Mouse (Mus musculus): ENCODE measurements around the gene Erbb2. TPM values are rescaled to one million over a fixed set of nuclear protein-coding genes. Genes with fewer than 3 reads are reported as not detected.

The Erbb2 gene
- polyA plus RNA-seq, 1 experiment, result 12.4 TPM

GRCm38 (mm10) chr11:98458121-98458990 lies 46.1 kb downstream of the Erbb2 start:
- Histone ChIP-seq H3K4me1 (ENCODE audit: control insufficient read depth, insufficient read depth, low read length) (peaks cover 4% of the 10 kb centered on the region), H3K27me3 (ENCODE audit: control insufficient read depth, insufficient read depth, low read length, poor library complexity, severe bottlenecking) (no peaks in the 10 kb centered on the region), H3K4me3 (ENCODE audit: low read depth, low read length) (peak overlapping the region; percentile 47), H3K27ac (ENCODE audit: insufficient read depth, low read length) (no peak overlapping the region), H3K9me3 (replicated peaks; ENCODE audit: control insufficient read depth, insufficient read depth, low read length, poor library complexity, severe bottlenecking) (no peaks in the 10 kb centered on the region), H3K9ac (ENCODE audit: low read depth, poor library complexity, severe bottlenecking) (peak overlapping the region; percentile 45), H3K36me3 (ENCODE audit: control insufficient read depth, insufficient read depth, low read length, poor library complexity, severe bottlenecking) (peaks cover 14% of the 10 kb centered on the region)
- no peak for TF ChIP-seq CTCF (IDR thresholded peaks at IDR 0.05; ENCODE audit: low read depth, low read length)
- no peak for TF ChIP-seq EP300 (IDR thresholded peaks at IDR 0.05; ENCODE audit: insufficient read depth, low read depth, low read length)
- no peak for TF ChIP-seq POLR2A (IDR thresholded peaks at IDR 0.05; ENCODE audit: insufficient read depth, low read length)

GRCm38 (mm10) chr11:98459071-98459741 lies 46.9 kb downstream of the Erbb2 start:
- Histone ChIP-seq H3K9me3 (replicated peaks; ENCODE audit: control insufficient read depth, insufficient read depth, low read length, poor library complexity, severe bottlenecking) (no peaks in the 10 kb centered on the region), H3K4me3 (ENCODE audit: low read depth, low read length) (no peak overlapping the region), H3K4me1 (ENCODE audit: control insufficient read depth, insufficient read depth, low read length) (peaks cover 4% of the 10 kb centered on the region), H3K9ac (ENCODE audit: low read depth, poor library complexity, severe bottlenecking) (no peak overlapping the region), H3K36me3 (ENCODE audit: control insufficient read depth, insufficient read depth, low read length, poor library complexity, severe bottlenecking) (peaks cover 8% of the 10 kb centered on the region), H3K27me3 (ENCODE audit: control insufficient read depth, insufficient read depth, low read length, poor library complexity, severe bottlenecking) (no peaks in the 10 kb centered on the region), H3K27ac (ENCODE audit: insufficient read depth, low read length) (no peak overlapping the region)
- TF ChIP-seq CTCF (IDR thresholded peaks at IDR 0.05; ENCODE audit: low read depth, low read length) (no peak), EP300 (IDR thresholded peaks at IDR 0.05; ENCODE audit: insufficient read depth, low read depth, low read length) (no peak), POLR2A (IDR thresholded peaks at IDR 0.05; ENCODE audit: insufficient read depth, low read length) (no peak)

- no peak for TF ChIP-seq CTCF (IDR thresholded peaks at IDR 0.05; ENCODE audit: low read depth, low read length)
- TF ChIP-seq EP300 (IDR thresholded peaks at IDR 0.05; ENCODE audit: insufficient read depth, low read depth, low read length), result no peak
- TF ChIP-seq POLR2A (IDR thresholded peaks at IDR 0.05; ENCODE audit: insufficient read depth, low read length), result no peak
Measured at GRCm38 (mm10) chr11:98459860-98460259, 47.6 kb downstream of the Erbb2 start.

GRCm38 (mm10) chr11:98461109-98461720 lies 48.9 kb downstream of the Erbb2 start:
- H3K9ac ChIP-seq (ENCODE audit: low read depth, poor library complexity, severe bottlenecking), result no peak overlapping the region
- H3K27me3 ChIP-seq (ENCODE audit: control insufficient read depth, insufficient read depth, low read length, poor library complexity, severe bottlenecking), result no peaks in the 10 kb centered on the region
- H3K36me3 ChIP-seq (ENCODE audit: control insufficient read depth, insufficient read depth, low read length, poor library complexity, severe bottlenecking), result no peaks in the 10 kb centered on the region
- H3K27ac ChIP-seq (ENCODE audit: insufficient read depth, low read length), result no peak overlapping the region
- H3K4me3 ChIP-seq (ENCODE audit: low read depth, low read length), result no peak overlapping the region
- no peak for TF ChIP-seq EP300 (IDR thresholded peaks at IDR 0.05; ENCODE audit: insufficient read depth, low read depth, low read length)
- TF ChIP-seq CTCF (IDR thresholded peaks at IDR 0.05; ENCODE audit: low read depth, low read length), result no peak
- TF ChIP-seq POLR2A (IDR thresholded peaks at IDR 0.05; ENCODE audit: insufficient read depth, low read length), result no peak
- no peaks in the 10 kb centered on the region for H3K9me3 ChIP-seq (replicated peaks; ENCODE audit: control insufficient read depth, insufficient read depth, low read length, poor library complexity, severe bottlenecking)
- peaks cover 4% of the 10 kb centered on the region for H3K4me1 ChIP-seq (ENCODE audit: control insufficient read depth, insufficient read depth, low read length)

More at GRCm38 (mm10) chr11:98459860-98460259, 47.6 kb downstream of the Erbb2 start:
- no peak overlapping the region for H3K27ac ChIP-seq (ENCODE audit: insufficient read depth, low read length)
- no peaks in the 10 kb centered on the region for H3K9me3 ChIP-seq (replicated peaks; ENCODE audit: control insufficient read depth, insufficient read depth, low read length, poor library complexity, severe bottlenecking)
- H3K36me3 ChIP-seq (ENCODE audit: control insufficient read depth, insufficient read depth, low read length, poor library complexity, severe bottlenecking), result peaks cover 3% of the 10 kb centered on the region
- no peaks in the 10 kb centered on the region for H3K27me3 ChIP-seq (ENCODE audit: control insufficient read depth, insufficient read depth, low read length, poor library complexity, severe bottlenecking)
- H3K9ac ChIP-seq (ENCODE audit: low read depth, poor library complexity, severe bottlenecking), result no peak overlapping the region
- H3K4me1 ChIP-seq (ENCODE audit: control insufficient read depth, insufficient read depth, low read length), result peaks cover 4% of the 10 kb centered on the region
- no peak overlapping the region for H3K4me3 ChIP-seq (ENCODE audit: low read depth, low read length)

GRCm38 (mm10) chr11:98462255-98462654 lies 50.0 kb downstream of the Erbb2 start:
- Histone ChIP-seq H3K36me3 (ENCODE audit: control insufficient read depth, insufficient read depth, low read length, poor library complexity, severe bottlenecking) (no peaks in the 10 kb centered on the region), H3K27ac (ENCODE audit: insufficient read depth, low read length) (no peak overlapping the region), H3K9me3 (replicated peaks; ENCODE audit: control insufficient read depth, insufficient read depth, low read length, poor library complexity, severe bottlenecking) (no peaks in the 10 kb centered on the region), H3K9ac (ENCODE audit: low read depth, poor library complexity, severe bottlenecking) (no peak overlapping the region), H3K4me1 (ENCODE audit: control insufficient read depth, insufficient read depth, low read length) (peaks cover 4% of the 10 kb centered on the region), H3K4me3 (ENCODE audit: low read depth, low read length) (no peak overlapping the region), H3K27me3 (ENCODE audit: control insufficient read depth, insufficient read depth, low read length, poor library complexity, severe bottlenecking) (no peaks in the 10 kb centered on the region)
- TF ChIP-seq EP300 (IDR thresholded peaks at IDR 0.05; ENCODE audit: insufficient read depth, low read depth, low read length) (no peak), CTCF (IDR thresholded peaks at IDR 0.05; ENCODE audit: low read depth, low read length) (no peak), POLR2A (IDR thresholded peaks at IDR 0.05; ENCODE audit: insufficient read depth, low read length) (no peak)

All from ES-Bruce4 (cell line).